Mouse (Mus musculus): ENCODE measurements around the gene Nfkbie. TPM values are rescaled to one million over a fixed set of nuclear protein-coding genes. Genes with fewer than 3 reads are reported as not detected.

Gene Nfkbie
- polyA plus RNA-seq, 1 experiment from 2014 or later, result 6.2 TPM

DNA sequence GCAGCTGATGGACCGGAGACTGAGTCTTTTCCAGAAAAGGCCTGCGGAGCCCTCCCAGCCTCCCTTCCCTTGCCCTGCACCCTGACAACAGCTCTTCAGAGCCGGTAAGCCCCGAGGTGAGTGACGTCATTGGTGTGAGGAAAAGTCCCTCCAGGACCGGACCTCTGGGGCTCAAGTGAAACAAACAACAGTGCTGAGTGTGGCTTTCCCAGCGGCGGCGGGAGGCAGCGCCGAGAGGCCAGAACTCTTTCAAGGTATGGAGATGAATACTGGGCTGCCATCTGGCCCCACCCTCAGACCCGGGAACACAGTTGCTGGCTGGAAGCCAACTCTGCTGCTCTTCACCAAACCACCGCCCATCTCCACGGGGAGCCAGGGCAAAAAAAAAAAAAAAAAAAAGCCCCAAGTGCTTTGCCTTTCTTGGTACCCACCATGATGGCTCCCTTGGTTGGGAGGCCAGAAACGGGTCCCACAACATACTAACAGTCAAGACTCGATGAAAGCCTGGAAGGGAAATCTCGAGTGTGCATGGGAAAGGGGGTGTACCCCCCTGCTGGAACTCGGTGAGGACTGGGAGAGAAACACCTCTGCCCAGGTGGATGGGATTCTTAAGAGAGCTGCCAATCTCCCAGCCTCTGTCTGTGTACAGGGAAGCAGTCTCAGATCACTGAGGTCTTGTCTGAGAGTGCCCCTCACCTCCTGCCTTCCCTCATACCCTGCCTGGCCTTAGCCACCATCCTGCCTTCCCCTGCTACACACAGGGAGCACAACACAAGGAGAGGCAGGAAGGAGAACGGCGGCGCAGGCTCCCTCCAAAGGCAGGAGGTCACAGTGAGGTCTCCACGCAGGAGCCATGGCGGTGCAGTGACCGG lies 11.3 kb upstream of the Nfkbie start:
- H3K9ac ChIP-seq, result peak overlapping the region; percentile 39; the same call in 1 of the 2 replicates
- peak overlapping the region; percentile 29; the same call in 1 of the 2 replicates for H3K4me3 ChIP-seq
- H3K36me3 ChIP-seq, result peaks cover 21% of the 10 kb centered on the region
- no peak for ATAC-seq (ENCODE audit: low FRiP score, low read depth)
- peaks cover 92% of the 10 kb centered on the region for H3K27me3 ChIP-seq
- H3K4me1 ChIP-seq, result peaks cover 30% of the 10 kb centered on the region
- no peak overlapping the region for H3K27ac ChIP-seq
- 16% methylated on average over 24 of the region's 24 CpGs for WGBS
- H3K4me2 ChIP-seq (replicated peaks), result peak overlapping the region; percentile 52
- H3K9me3 ChIP-seq, result no peaks in the 10 kb centered on the region

DNA sequence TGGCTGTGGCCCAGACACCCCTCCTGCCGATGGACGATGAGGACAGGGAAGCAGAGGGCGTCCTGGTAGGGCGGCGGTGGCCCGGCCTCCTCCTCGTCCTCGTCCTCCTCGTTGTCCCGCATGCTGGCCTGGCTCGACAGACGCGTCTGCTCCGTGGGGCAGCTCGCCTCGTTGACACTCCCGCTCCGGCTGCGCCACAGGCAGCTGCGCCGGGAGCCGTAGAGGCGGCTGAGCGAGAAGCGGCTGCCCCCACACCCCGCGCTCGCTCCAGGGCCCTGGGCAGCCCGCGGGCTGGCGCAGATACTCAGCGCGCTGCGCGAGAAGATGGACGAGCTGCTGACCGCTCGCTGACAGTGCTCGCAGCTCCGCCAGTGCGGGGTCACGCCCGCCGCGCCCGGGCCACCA lies 10.6 kb upstream of the Nfkbie start:
- H3K4me2 ChIP-seq (replicated peaks), result peak overlapping the region; percentile 52
- ATAC-seq (ENCODE audit: low FRiP score, low read depth), result no peak
- H3K27me3 ChIP-seq, result peaks cover 85% of the 10 kb centered on the region
- no peak overlapping the region for H3K27ac ChIP-seq
- peak overlapping the region; percentile 39; the same call in 1 of the 2 replicates for H3K9ac ChIP-seq
- no peaks in the 10 kb centered on the region for H3K9me3 ChIP-seq
- peaks cover 21% of the 10 kb centered on the region for H3K36me3 ChIP-seq
- H3K4me3 ChIP-seq, result peak overlapping the region; percentile 29
- peaks cover 32% of the 10 kb centered on the region for H3K4me1 ChIP-seq
- 10% methylated on average over 46 of the region's 46 CpGs for WGBS

DNA sequence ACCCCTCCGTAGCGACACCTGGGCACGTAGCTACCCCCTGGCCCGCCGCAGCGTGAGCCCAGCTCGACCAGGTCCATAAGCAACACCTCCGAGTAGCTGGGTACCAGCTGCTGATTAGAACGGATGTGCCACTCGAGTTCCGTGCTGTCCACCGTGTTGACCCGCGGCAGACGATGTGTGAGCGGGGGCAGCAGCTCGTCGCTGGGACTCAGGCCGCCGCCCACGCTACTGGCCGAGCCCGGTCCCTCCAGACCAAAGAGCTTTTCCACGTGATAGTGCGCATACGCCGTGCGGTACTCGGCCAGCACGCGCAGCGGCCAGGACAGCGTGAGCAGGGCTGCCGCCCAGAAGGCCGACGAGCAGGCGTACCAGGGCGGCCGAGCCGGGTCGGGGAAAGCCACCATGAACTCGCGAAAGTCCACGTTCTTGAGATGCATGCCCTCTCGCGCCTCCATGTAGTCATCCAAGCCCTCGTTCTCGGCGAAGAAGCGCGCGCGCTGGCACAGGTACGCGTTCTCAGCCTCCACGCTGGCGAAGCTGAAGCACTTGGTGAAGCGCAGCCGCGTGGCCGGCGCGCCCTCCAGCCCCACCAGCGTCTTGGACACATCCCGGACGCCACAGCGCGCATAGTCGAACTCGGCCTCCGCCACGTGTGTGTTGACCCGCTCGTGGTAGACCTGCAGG lies 10.1 kb upstream of the Nfkbie start:
- Histone ChIP-seq H3K9ac (peak overlapping the region; percentile 39; the same call in 1 of the 2 replicates), H3K36me3 (peaks cover 21% of the 10 kb centered on the region), H3K9me3 (no peaks in the 10 kb centered on the region), H3K4me1 (peaks cover 38% of the 10 kb centered on the region), H3K27ac (no peak overlapping the region), H3K4me2 (replicated peaks) (peak overlapping the region; percentile 52), H3K27me3 (peaks cover 81% of the 10 kb centered on the region), H3K4me3 (peak overlapping the region; percentile 29)
- no peak for ATAC-seq (ENCODE audit: low FRiP score, low read depth)
- whole genome bisulfite sequencing, result 12% methylated on average over 73 of the region's 74 CpGs

DNA sequence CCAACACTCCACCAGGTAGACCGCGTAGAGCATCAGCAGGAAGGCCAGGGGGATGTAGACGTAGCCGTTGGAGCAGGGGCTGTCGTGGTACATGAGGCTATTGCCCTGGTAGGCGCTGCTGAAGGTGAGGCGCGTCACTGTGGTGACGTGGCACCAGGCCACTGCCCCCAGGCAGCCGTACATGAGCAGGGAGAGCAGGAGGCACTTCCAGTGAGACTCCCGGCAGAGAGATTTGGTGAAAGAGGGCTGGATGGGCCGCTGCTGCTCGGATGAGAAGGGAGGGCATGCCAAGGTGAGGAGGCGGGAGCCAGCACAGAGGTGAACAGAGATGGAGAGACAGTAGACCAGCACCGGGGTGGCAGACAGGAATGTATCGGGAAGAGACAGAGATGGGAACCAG lies 8.6 kb upstream of the Nfkbie start:
- Histone ChIP-seq H3K9me3 (no peaks in the 10 kb centered on the region), H3K4me3 (no peak overlapping the region), H3K27me3 (peaks cover 77% of the 10 kb centered on the region), H3K4me2 (replicated peaks) (no peak overlapping the region), H3K4me1 (peaks cover 39% of the 10 kb centered on the region), H3K36me3 (peaks cover 21% of the 10 kb centered on the region), H3K9ac (no peak overlapping the region), H3K27ac (no peak overlapping the region)
- ATAC-seq (ENCODE audit: low FRiP score, low read depth), result no peak
- WGBS, result 68% methylated on average over 16 of the region's 16 CpGs

DNA sequence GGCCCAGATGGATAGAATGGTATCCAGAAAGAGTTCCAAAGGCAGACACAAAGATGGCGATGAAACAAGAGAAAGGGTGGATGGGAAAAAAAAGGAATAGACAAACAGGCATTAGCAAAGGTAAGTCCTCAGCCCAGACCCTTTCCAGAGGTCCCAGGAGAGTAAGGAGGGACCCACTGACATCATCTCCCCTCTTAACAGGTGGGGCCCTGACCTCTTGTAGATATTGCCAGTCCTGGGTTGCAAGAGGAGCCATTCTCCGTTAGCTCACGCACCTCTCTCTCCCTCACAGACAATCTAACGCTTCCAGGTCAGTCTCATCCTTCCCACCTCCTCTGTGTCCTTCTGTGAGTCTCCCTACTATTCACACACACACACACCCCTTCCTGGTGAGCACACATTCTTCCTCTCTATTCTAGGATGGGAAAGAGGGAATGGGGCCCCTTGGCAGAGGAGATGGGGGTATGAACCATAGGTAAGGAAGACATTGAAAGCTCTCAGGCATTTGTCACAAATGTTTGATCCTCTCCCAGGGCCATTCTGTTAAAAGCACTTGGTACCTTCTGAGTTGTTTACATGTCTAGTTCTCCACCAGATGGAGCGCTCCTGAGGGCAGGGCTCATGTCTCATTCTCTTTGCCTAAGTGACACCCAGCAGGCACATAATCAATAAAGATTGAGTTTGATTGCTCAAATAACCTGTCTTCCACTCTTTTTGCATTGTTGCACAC lies 7.9 kb upstream of the Nfkbie start:
- Histone ChIP-seq H3K36me3 (peaks cover 21% of the 10 kb centered on the region), H3K9me3 (no peaks in the 10 kb centered on the region), H3K27me3 (peaks cover 70% of the 10 kb centered on the region), H3K4me3 (0 out of 2 replicates have a peak overlapping the region, but pooled peaks have one; percentile 83), H3K9ac (no peak overlapping the region), H3K27ac (no peak overlapping the region), H3K4me2 (replicated peaks) (peak overlapping the region; percentile 81; the same call in 1 of the 2 replicates), H3K4me1 (peaks cover 39% of the 10 kb centered on the region)
- no peak for ATAC-seq (ENCODE audit: low FRiP score, low read depth)
- WGBS, result 83% methylated on average over 5 of the region's 5 CpGs

DNA sequence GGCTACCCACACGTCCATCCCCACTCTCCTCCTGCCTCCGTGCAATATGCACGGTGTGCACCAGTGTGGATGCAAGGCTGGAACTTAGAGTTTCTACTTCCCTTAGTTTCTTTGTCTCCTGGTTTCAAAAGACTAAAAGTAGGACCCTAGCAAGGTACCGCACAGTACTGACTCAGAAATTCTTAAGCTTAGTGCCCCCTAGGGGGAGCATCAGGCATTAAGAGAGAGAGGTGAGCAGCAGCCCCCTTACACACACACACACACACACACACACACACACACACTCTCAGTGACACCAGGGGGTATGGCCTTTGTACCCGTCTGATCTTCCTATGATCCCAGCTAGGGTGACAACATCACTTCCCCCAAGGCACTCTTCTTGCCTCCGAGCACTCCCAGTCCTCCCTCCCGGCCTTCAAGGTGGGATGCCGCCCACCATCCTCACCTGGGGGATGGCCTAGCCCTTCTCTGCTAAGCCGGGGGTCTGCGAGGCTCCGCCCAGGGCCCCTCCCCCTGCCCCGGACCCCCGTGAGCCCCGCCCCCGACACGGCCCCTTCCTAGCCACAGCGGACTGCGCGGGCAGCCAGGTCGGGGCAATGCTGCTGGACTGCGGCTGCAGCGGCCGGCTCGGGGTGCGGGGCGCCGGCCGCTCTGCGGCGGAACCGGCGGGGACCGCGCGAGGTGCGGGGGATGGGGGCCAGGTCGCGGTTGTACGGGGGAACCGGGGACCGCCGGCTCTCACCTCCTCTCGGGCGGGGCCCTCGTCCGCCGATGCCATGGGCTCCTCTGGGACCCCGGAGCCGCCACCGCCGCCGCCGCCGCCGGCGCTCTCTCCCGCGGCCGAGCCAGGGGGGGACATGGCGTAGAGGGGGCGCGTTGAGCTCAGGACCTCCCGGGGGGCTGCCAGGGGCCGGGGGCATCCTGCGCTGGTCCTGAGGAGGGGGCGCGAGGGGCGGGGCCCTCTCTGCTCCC lies 6.7 kb upstream of the Nfkbie start:
- peaks cover 63% of the 10 kb centered on the region for H3K27me3 ChIP-seq
- peak overlapping the region; percentile 83 for H3K4me3 ChIP-seq
- peak; percentile 39 for ATAC-seq (ENCODE audit: low FRiP score, low read depth)
- H3K9me3 ChIP-seq, result no peaks in the 10 kb centered on the region
- H3K9ac ChIP-seq, result peak overlapping the region; percentile 88
- H3K36me3 ChIP-seq, result peaks cover 21% of the 10 kb centered on the region
- peak overlapping the region; percentile 81 for H3K4me2 ChIP-seq (replicated peaks)
- peak overlapping the region; percentile 77 for H3K27ac ChIP-seq
- 3% methylated on average over 42 of the region's 68 CpGs for WGBS
- H3K4me1 ChIP-seq, result peaks cover 38% of the 10 kb centered on the region

DNA sequence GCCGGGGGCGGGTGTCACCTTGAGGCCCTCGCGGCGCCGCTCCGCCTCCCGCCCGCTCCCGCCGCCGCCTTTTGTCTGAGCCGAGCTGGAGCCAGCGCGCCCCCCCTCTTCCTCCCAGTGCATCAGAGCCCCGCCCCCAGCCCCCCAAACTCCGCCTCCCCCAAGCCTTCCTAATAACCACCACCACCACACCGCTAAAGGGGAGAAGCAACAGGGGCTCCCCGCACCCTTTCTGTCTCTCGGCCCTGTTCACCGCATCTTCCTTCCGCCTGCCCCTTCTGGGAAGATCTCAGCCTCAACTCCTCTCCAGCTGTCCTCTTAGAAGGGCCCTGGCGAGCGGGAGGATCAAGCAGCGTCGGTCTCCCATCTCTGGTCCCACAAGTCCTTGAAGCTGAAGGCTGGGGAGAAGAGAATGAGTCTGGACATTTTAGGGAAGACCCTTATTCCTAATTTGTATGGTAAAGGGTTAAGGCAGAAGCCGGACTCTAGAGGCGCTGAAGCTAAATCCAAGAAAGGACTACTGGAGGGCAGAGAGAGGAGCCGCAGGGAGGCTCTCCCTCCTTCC lies 5.8 kb upstream of the Nfkbie start, which contains the start of gene Tmem151b:
Gene Tmem151b, minus strand, starts transcription at position 61 of the 565 bp plus-strand sequence.
- H3K4me3 ChIP-seq, result peak within 1 kb of the TSS; percentile 83
- no peaks in the 10 kb centered on the region for H3K9me3 ChIP-seq
- H3K27me3 ChIP-seq, result peaks cover 61% of the 10 kb centered on the region
- H3K4me2 ChIP-seq (replicated peaks), result peak within 1 kb of the TSS; percentile 81
- H3K4me1 ChIP-seq, result peaks cover 29% of the 10 kb centered on the region
- H3K9ac ChIP-seq, result peak within 1 kb of the TSS; percentile 88
- peak; percentile 59; the same call in 1 of the 2 replicates for ATAC-seq (ENCODE audit: low FRiP score, low read depth)
- WGBS, result 1% methylated on average over 14 of the region's 29 CpGs
- peak within 1 kb of the TSS; percentile 77 for H3K27ac ChIP-seq
- H3K36me3 ChIP-seq, result peaks cover 17% of the 10 kb centered on the region

DNA sequence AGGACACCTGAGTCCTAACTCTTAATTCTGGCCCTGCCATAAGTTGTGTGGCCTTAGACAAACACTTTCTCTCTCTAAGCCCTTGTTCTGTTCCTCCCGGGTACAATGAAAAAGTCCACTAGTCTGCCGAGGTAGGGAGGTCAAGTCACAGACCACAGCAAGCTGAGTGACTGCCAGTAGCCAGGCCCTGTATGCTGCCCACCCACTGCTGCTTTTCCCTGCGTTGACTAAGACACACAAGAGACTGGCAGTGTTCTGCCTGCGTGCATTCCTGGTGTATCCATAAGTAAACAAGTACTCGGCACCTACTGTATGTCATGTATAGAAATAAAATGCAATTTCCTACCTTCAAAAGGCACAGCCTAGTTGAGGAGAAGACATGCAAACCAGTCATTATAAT lies 5.2 kb upstream of the Nfkbie start:
- Histone ChIP-seq H3K27ac (no peak overlapping the region; the same call in 1 of the 2 replicates), H3K27me3 (peaks cover 55% of the 10 kb centered on the region), H3K4me3 (peak overlapping the region; percentile 83), H3K9ac (peak overlapping the region; percentile 88; the same call in 1 of the 2 replicates), H3K4me2 (replicated peaks) (peak overlapping the region; percentile 81), H3K9me3 (no peaks in the 10 kb centered on the region), H3K4me1 (peaks cover 24% of the 10 kb centered on the region), H3K36me3 (peaks cover 12% of the 10 kb centered on the region; the same call in 1 of the 2 replicates)
- WGBS, result 34% methylated on average over 5 of the region's 5 CpGs
- ATAC-seq (ENCODE audit: low FRiP score, low read depth), result no peak

DNA sequence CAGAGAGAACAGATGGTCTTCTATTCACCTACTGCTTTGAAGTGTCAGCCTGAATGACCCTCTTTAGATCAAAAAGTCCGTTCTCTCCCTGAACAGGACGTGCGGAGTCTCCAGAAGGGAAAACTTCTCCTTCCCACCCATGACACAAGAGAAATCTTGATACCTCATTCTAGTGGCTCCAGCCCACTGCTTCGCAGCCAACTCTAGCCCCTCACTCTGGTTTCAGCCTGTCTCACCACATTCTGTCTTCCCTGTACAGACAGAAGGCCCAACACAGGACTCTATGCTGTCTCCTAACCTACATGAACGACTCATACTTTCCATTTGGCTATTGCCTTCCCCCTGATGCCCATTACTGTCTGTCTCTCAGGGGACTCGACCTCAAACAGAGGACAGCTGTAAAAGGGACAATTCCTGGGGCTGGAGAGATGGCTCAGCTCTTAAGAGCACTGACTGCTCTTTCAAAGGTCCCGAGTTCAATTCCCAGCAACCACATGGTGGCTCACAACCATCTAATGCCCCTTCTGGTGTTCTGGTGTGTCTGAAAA lies 4.2 kb upstream of the Nfkbie start:
- 39% methylated on average over 7 of the region's 7 CpGs for WGBS
- ATAC-seq (ENCODE audit: low FRiP score, low read depth), result no peak
- Histone ChIP-seq H3K27me3 (peaks cover 47% of the 10 kb centered on the region), H3K9me3 (no peaks in the 10 kb centered on the region), H3K4me2 (replicated peaks) (no peak overlapping the region), H3K27ac (no peak overlapping the region), H3K36me3 (peaks cover 4% of the 10 kb centered on the region; the same call in 1 of the 2 replicates), H3K4me3 (no peak overlapping the region), H3K9ac (no peak overlapping the region), H3K4me1 (peaks cover 25% of the 10 kb centered on the region)

DNA sequence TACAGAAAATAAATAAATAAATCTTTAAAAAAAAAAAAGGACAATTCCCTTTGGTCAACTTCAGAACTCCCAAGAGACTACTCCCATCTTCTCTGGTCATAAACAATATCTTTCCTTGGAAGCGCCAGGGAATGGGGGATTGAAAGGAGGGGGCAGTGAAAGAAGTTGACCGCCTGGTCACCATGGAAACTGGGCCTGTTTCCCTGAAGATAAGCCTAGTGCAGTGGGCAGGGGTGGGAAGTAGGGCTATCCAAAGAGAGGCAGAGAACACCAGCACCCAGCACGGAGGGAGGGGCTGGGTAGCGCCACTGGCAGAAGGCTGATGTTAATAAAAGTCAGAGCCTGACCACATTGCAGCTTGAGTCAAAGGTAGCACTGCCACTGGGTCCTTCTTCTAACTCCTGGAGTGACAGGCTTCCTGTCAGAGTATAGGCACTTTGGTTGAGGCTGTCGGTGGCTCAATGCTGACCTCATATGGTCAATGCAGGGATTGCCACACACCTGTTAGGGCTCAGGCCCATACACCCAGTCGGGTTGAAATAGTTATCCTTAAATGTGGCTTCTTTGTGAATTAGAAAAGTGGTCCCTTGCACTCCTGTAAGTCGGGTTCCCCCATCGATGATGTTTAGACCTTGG lies 3.6 kb upstream of the Nfkbie start:
- no peak overlapping the region for H3K4me3 ChIP-seq
- peaks cover 31% of the 10 kb centered on the region for H3K4me1 ChIP-seq
- no peaks in the 10 kb centered on the region; the same call in 1 of the 2 replicates for H3K36me3 ChIP-seq
- H3K9me3 ChIP-seq, result no peaks in the 10 kb centered on the region
- H3K27ac ChIP-seq, result no peak overlapping the region
- no peak for ATAC-seq (ENCODE audit: low FRiP score, low read depth)
- 6% methylated on average over 8 of the region's 8 CpGs for WGBS
- H3K27me3 ChIP-seq, result peaks cover 47% of the 10 kb centered on the region
- H3K9ac ChIP-seq, result no peak overlapping the region
- H3K4me2 ChIP-seq (replicated peaks), result no peak overlapping the region
